Mouse (Mus musculus) stomach, postnatal 0 days (tissue): ENCODE data around the gene Nsdhl. TPM values are rescaled to one million over a fixed set of nuclear protein-coding genes. Genes with fewer than 3 reads are reported as not detected.

Experiments used
- ATAC-seq: fragments of 200-750 bp; cut with Nextera tagmentation; 2 replicates; pipeline ENCODE4 v1.8.0; 2017; ENCODE audit not compliant: low FRiP score, low TSS enrichment
- DNase-seq: peaks from one replicate; pipeline ENCODE4 v3.0.0-alpha.2; 2016; ENCODE audit warnings: low spot score
- H3K27ac ChIP-seq: fragments of 300-500 bp; sonication (generic); replicated peaks from 2 replicates; pipeline ENCODE4 v1.5.1; 2014; ENCODE audit warnings: mild to moderate bottlenecking, control low read depth
- H3K27me3 ChIP-seq: fragments of 300-500 bp; sonication (generic); 2 replicates; pipeline ENCODE4 v1.6.1; 2014; ENCODE audit warnings: low read length; ENCODE audit not compliant: control insufficient read depth, insufficient read depth
- H3K36me3 ChIP-seq: fragments of 300-500 bp; sonication (generic); 2 replicates; pipeline ENCODE4 v1.6.1; 2014; ENCODE audit warnings: low read length, mixed read lengths; ENCODE audit not compliant: control insufficient read depth, insufficient read depth
- H3K4me1 ChIP-seq: fragments of 300-500 bp; sonication (generic); replicated peaks from 2 replicates; pipeline ENCODE4 v1.6.1; 2014; ENCODE audit warnings: antibody characterized with exemption; ENCODE audit not compliant: control insufficient read depth, insufficient read depth
- H3K4me2 ChIP-seq: fragments of 300-500 bp; sonication (generic); replicated peaks from 2 replicates; pipeline ENCODE4 v1.6.1; 2014; ENCODE audit warnings: low read depth, mild to moderate bottlenecking, control low read depth, moderate library complexity
- H3K4me3 ChIP-seq: fragments of 300-500 bp; sonication (generic); 2 replicates; pipeline ENCODE4 v1.5.1; 2014; ENCODE audit warnings: low read depth, low read length, control low read depth
- H3K9ac ChIP-seq: fragments of 300-500 bp; sonication (generic); 2 replicates; pipeline ENCODE4 v1.6.1; 2014; ENCODE audit warnings: mild to moderate bottlenecking, low read length, control low read depth, mixed read lengths
- H3K9me3 ChIP-seq: fragments of 300-500 bp; sonication (generic); 2 replicates; pipeline ENCODE4 v1.6.1; 2016; ENCODE audit warnings: low read length; ENCODE audit not compliant: control insufficient read depth
- CTCF ChIP-seq: IDR thresholded peaks from 2 replicates; pipeline ENCODE4 v1.5.1; 2016; ENCODE audit warnings: antibody characterized with exemption, low read depth, mild to moderate bottlenecking, moderate library complexity
- EP300 ChIP-seq: optimal IDR thresholded peaks from 2 replicates; pipeline ENCODE3; 2016; ENCODE audit warnings: antibody characterized with exemption
- WGBS: fragments of 180-500 bp; shearing (Covaris S2); extraction: QIAGEN DNeasy Blood & Tissue Kit; methylation state at CpG from one replicate; pipeline ENCODE4 v1.1.7; 2014; 5-methylcytosine and 5-hydroxymethylcytosine counted together
- polyA plus RNA-seq: library from polyadenylated mRNA; unstranded; fragments of >200 nt; fragmentation: Nextera tagmentation; extraction: Ambion mirVana; gene quantifications from 2 replicates; pipeline ENCODE4 v1.2.1, GENCODE M21; 2015

Nsdhl gene
- polyA plus RNA-seq, 1 experiment from 2014 or later = 25.1 TPM

GRCm38 (mm10) chrX:72908404-72908741, 10.0 kb upstream of the Nsdhl start:
- peak; percentile 49; the same call in 1 of the 2 replicates for ATAC-seq
- no peak overlapping the region for H3K27ac ChIP-seq
- TF ChIP-seq CTCF (peak; percentile 66), EP300 (no peak)
- H3K36me3 ChIP-seq = no peaks in the 10 kb centered on the region
- 6% methylated on average over 2 of the region's 2 CpGs for WGBS
- no peaks in the 10 kb centered on the region for H3K27me3 ChIP-seq
- no peaks in the 10 kb centered on the region for H3K4me1 ChIP-seq
- H3K9ac ChIP-seq = no peak overlapping the region
- no peaks in the 10 kb centered on the region for H3K9me3 ChIP-seq
- no peak overlapping the region for H3K4me3 ChIP-seq
- peak; percentile 15 for DNase-seq
- H3K4me2 ChIP-seq = no peak overlapping the region

- no peak overlapping the region for H3K27ac ChIP-seq
- no peak overlapping the region for H3K4me2 ChIP-seq
- H3K36me3 ChIP-seq = no peaks in the 10 kb centered on the region
- H3K9ac ChIP-seq = no peak overlapping the region
- no peaks in the 10 kb centered on the region for H3K27me3 ChIP-seq
- no peak for ATAC-seq
- H3K4me3 ChIP-seq = no peak overlapping the region
- DNase-seq = no peak
- WGBS = 91% methylated on average over 1 of the region's 1 CpGs
- H3K9me3 ChIP-seq = no peaks in the 10 kb centered on the region
- no peaks in the 10 kb centered on the region for H3K4me1 ChIP-seq
- TF ChIP-seq EP300 (no peak), CTCF (no peak)
These were observed 6.7 kb upstream of the Nsdhl start for GRCm38 (mm10) chrX:72911611-72912010.

- DNase-seq (no peak), ATAC-seq (no peak)
- TF ChIP-seq EP300 = no peak
- Histone ChIP-seq H3K27ac (no peak overlapping the region; the same call in 1 of the 2 replicates), H3K9me3 (no peaks in the 10 kb centered on the region), H3K4me3 (peak overlapping the region; percentile 52), H3K9ac (peak overlapping the region; percentile 58), H3K27me3 (no peaks in the 10 kb centered on the region), H3K4me2 (peak overlapping the region; percentile 59), H3K4me1 (no peaks in the 10 kb centered on the region), H3K36me3 (no peaks in the 10 kb centered on the region)
- WGBS = 18% methylated on average over 6 of the region's 6 CpGs
These were observed 314 bp downstream of the Nsdhl start for GRCm38 (mm10) chrX:72918682-72919059.

GRCm38 (mm10) chrX:72921391-72921790, 3.0 kb downstream of the Nsdhl start:
- no peaks in the 10 kb centered on the region for H3K27me3 ChIP-seq
- H3K9me3 ChIP-seq = no peaks in the 10 kb centered on the region
- 81% methylated on average over 2 of the region's 2 CpGs for WGBS
- H3K4me2 ChIP-seq = no peak overlapping the region
- H3K27ac ChIP-seq = no peak overlapping the region
- H3K4me3 ChIP-seq = no peak overlapping the region
- TF ChIP-seq EP300 (no peak), CTCF (no peak)
- DNase-seq (no peak), ATAC-seq (no peak)
- H3K9ac ChIP-seq = no peak overlapping the region
- H3K36me3 ChIP-seq = no peaks in the 10 kb centered on the region
- H3K4me1 ChIP-seq = no peaks in the 10 kb centered on the region

- Histone ChIP-seq H3K4me3 (no peak overlapping the region), H3K27ac (no peak overlapping the region), H3K36me3 (no peaks in the 10 kb centered on the region), H3K9me3 (no peaks in the 10 kb centered on the region), H3K4me2 (no peak overlapping the region), H3K9ac (no peak overlapping the region), H3K4me1 (no peaks in the 10 kb centered on the region), H3K27me3 (no peaks in the 10 kb centered on the region)
- DNase-seq (no peak), ATAC-seq (no peak)
- WGBS = 79% methylated on average over 4 of the region's 4 CpGs
- TF ChIP-seq EP300 (no peak), CTCF (no peak)
These were observed 35.1 kb downstream of the Nsdhl start for GRCm38 (mm10) chrX:72953464-72953863.

- H3K27me3 ChIP-seq = no peaks in the 10 kb centered on the region
- no peaks in the 10 kb centered on the region for H3K9me3 ChIP-seq
- WGBS = 84% methylated on average over 4 of the region's 4 CpGs
- H3K36me3 ChIP-seq = no peaks in the 10 kb centered on the region
- no peak for ATAC-seq
- no peaks in the 10 kb centered on the region for H3K4me1 ChIP-seq
- no peak overlapping the region for H3K9ac ChIP-seq
- H3K27ac ChIP-seq = no peak overlapping the region
- H3K4me3 ChIP-seq = no peak overlapping the region
- DNase-seq = no peak
- TF ChIP-seq CTCF = no peak
- H3K4me2 ChIP-seq = no peak overlapping the region
These were observed 38.1 kb downstream of the Nsdhl start for GRCm38 (mm10) chrX:72956486-72956885.

- Histone ChIP-seq H3K4me1 (no peaks in the 10 kb centered on the region), H3K27me3 (no peaks in the 10 kb centered on the region), H3K4me3 (no peak overlapping the region), H3K9me3 (no peaks in the 10 kb centered on the region), H3K27ac (no peak overlapping the region), H3K36me3 (no peaks in the 10 kb centered on the region), H3K4me2 (no peak overlapping the region), H3K9ac (no peak overlapping the region)
- DNase-seq = peak; percentile 17
- no peak for ATAC-seq
- TF ChIP-seq CTCF (peak; percentile 58), EP300 (no peak)
- WGBS = 72% methylated on average over 4 of the region's 4 CpGs
These were observed 42.1 kb downstream of the Nsdhl start for GRCm38 (mm10) chrX:72960431-72960830.
